Mouse (Mus musculus): ENCODE measurements at regions not wholly inside any gene's neighbourhood (a gene's known extent, or its start where the extent isn't known, plus 50 kb on each side); places are given as distances from the start of the nearest gene placed in this dataset.

GRCm38 (mm10) chr13:112207617-112208235 lies 80.5 kb upstream of the Ankrd55 start:
- Histone ChIP-seq H3K9ac (ENCODE audit: low read length) (no peak overlapping the region), H3K9me3 (replicated peaks; ENCODE audit: control insufficient read depth, low read length) (no peaks in the 10 kb centered on the region), H3K36me3 (ENCODE audit: control insufficient read depth, insufficient read depth, low read length) (no peaks in the 10 kb centered on the region), H3K4me3 (ENCODE audit: low read depth, low read length) (no peak overlapping the region), H3K4me2 (ENCODE audit: low read length) (no peak overlapping the region), H3K27me3 (replicated peaks; ENCODE audit: control insufficient read depth, insufficient read depth, low read length) (no peaks in the 10 kb centered on the region), H3K4me1 (ENCODE audit: control insufficient read depth, insufficient read depth, low read length) (no peaks in the 10 kb centered on the region), H3K27ac (ENCODE audit: low read depth, low read length) (no peak overlapping the region)
- DNase-seq (ENCODE audit: low spot score) (no peak), ATAC-seq (no peak)
- WGBS, result 55% methylated on average over 12 of the region's 12 CpGs

- Histone ChIP-seq H3K9ac (ENCODE audit: low read length) (no peak overlapping the region), H3K4me2 (ENCODE audit: low read length) (no peak overlapping the region), H3K4me3 (ENCODE audit: low read depth, low read length) (no peak overlapping the region), H3K27me3 (replicated peaks; ENCODE audit: control insufficient read depth, insufficient read depth, low read length) (no peaks in the 10 kb centered on the region), H3K27ac (ENCODE audit: low read depth, low read length) (no peak overlapping the region), H3K4me1 (ENCODE audit: control insufficient read depth, insufficient read depth, low read length) (no peaks in the 10 kb centered on the region), H3K36me3 (ENCODE audit: control insufficient read depth, insufficient read depth, low read length) (no peaks in the 10 kb centered on the region), H3K9me3 (replicated peaks; ENCODE audit: control insufficient read depth, low read length) (no peaks in the 10 kb centered on the region)
- ATAC-seq (no peak), DNase-seq (ENCODE audit: low spot score) (no peak)
- 85% methylated on average over 9 of the region's 9 CpGs for WGBS
Measured at GRCm38 (mm10) chr13:112211841-112212240, 76.4 kb upstream of the Ankrd55 start.

GRCm38 (mm10) chr13:112212391-112212790 lies 75.9 kb upstream of the Ankrd55 start:
- Histone ChIP-seq H3K36me3 (ENCODE audit: control insufficient read depth, insufficient read depth, low read length) (no peaks in the 10 kb centered on the region), H3K27ac (ENCODE audit: low read depth, low read length) (no peak overlapping the region), H3K27me3 (replicated peaks; ENCODE audit: control insufficient read depth, insufficient read depth, low read length) (no peaks in the 10 kb centered on the region), H3K4me2 (ENCODE audit: low read length) (no peak overlapping the region), H3K9me3 (replicated peaks; ENCODE audit: control insufficient read depth, low read length) (no peaks in the 10 kb centered on the region), H3K9ac (ENCODE audit: low read length) (no peak overlapping the region), H3K4me3 (ENCODE audit: low read depth, low read length) (no peak overlapping the region), H3K4me1 (ENCODE audit: control insufficient read depth, insufficient read depth, low read length) (no peaks in the 10 kb centered on the region)
- ATAC-seq (no peak), DNase-seq (ENCODE audit: low spot score) (no peak)
- WGBS, result 86% methylated on average over 12 of the region's 12 CpGs

DNA sequence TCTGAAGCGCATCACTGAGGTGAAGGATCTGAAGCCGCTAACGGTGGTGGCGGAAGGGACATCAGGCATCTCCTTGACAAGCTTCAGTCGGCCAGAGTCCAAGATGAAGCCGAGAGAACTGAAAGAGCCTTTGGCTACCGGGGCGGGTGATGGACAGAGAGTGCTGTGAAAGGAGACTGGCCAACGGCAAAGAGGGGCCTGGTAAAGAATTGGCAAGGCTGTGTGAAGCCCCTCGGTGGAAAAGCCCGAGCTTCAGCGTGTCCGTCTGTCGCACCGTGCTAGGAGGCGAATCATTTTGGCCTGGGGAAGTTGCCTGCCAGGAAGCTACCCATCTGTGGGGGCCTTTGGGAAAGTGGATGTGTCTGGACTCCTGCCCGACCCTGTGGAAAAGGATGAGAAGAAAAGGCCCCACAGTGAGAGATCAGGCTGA lies 74.6 kb upstream of the Ankrd55 start:
- no peaks in the 10 kb centered on the region for H3K36me3 ChIP-seq (ENCODE audit: control insufficient read depth, insufficient read depth, low read length)
- WGBS, result 79% methylated on average over 17 of the region's 17 CpGs
- no peak overlapping the region for H3K4me2 ChIP-seq (ENCODE audit: low read length)
- no peak overlapping the region for H3K9ac ChIP-seq (ENCODE audit: low read length)
- H3K27ac ChIP-seq (ENCODE audit: low read depth, low read length), result no peak overlapping the region
- no peaks in the 10 kb centered on the region for H3K27me3 ChIP-seq (replicated peaks; ENCODE audit: control insufficient read depth, insufficient read depth, low read length)
- no peak overlapping the region for H3K4me3 ChIP-seq (ENCODE audit: low read depth, low read length)
- H3K9me3 ChIP-seq (replicated peaks; ENCODE audit: control insufficient read depth, low read length), result no peaks in the 10 kb centered on the region
- no peak for ATAC-seq
- H3K4me1 ChIP-seq (ENCODE audit: control insufficient read depth, insufficient read depth, low read length), result no peaks in the 10 kb centered on the region
- no peak for DNase-seq (ENCODE audit: low spot score)

DNA sequence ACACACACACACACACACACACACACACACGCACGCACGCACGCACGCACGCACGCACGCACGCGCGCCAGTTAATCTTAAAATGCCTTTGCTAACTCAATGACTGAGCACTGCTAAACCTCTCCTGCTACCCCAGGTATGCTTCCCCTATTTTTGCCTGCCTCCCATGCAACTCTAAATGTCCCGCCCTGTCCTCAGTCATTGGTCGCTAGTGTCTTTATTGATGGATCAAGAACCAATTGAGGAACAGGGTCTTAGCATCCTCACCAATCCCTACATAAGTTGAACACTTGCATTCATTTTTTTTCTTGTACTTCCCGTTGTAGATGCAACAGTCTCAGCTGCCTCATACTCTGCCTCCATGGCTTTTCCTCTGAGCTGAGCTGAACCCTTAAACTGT lies 72.2 kb upstream of the Ankrd55 start:
- no peak overlapping the region for H3K9ac ChIP-seq (ENCODE audit: low read length)
- H3K4me1 ChIP-seq (ENCODE audit: control insufficient read depth, insufficient read depth, low read length), result no peaks in the 10 kb centered on the region
- DNase-seq (ENCODE audit: low spot score) (no peak), ATAC-seq (no peak)
- H3K4me3 ChIP-seq (ENCODE audit: low read depth, low read length), result no peak overlapping the region
- no peak overlapping the region for H3K4me2 ChIP-seq (ENCODE audit: low read length)
- H3K27ac ChIP-seq (ENCODE audit: low read depth, low read length), result no peak overlapping the region
- no peaks in the 10 kb centered on the region for H3K9me3 ChIP-seq (replicated peaks; ENCODE audit: control insufficient read depth, low read length)
- whole genome bisulfite sequencing, result 86% methylated on average over 14 of the region's 14 CpGs
- H3K36me3 ChIP-seq (ENCODE audit: control insufficient read depth, insufficient read depth, low read length), result no peaks in the 10 kb centered on the region
- H3K27me3 ChIP-seq (replicated peaks; ENCODE audit: control insufficient read depth, insufficient read depth, low read length), result no peaks in the 10 kb centered on the region

- no peak overlapping the region for H3K4me3 ChIP-seq (ENCODE audit: low read depth, low read length)
- no peaks in the 10 kb centered on the region for H3K27me3 ChIP-seq (replicated peaks; ENCODE audit: control insufficient read depth, insufficient read depth, low read length)
- WGBS, result 74% methylated on average over 5 of the region's 5 CpGs
- H3K36me3 ChIP-seq (ENCODE audit: control insufficient read depth, insufficient read depth, low read length), result no peaks in the 10 kb centered on the region
- H3K9me3 ChIP-seq (replicated peaks; ENCODE audit: control insufficient read depth, low read length), result no peaks in the 10 kb centered on the region
- no peak overlapping the region for H3K27ac ChIP-seq (ENCODE audit: low read depth, low read length)
- H3K4me2 ChIP-seq (ENCODE audit: low read length), result no peak overlapping the region
- no peaks in the 10 kb centered on the region for H3K4me1 ChIP-seq (ENCODE audit: control insufficient read depth, insufficient read depth, low read length)
- ATAC-seq (no peak), DNase-seq (ENCODE audit: low spot score) (no peak)
- H3K9ac ChIP-seq (ENCODE audit: low read length), result no peak overlapping the region
Measured at GRCm38 (mm10) chr13:112218389-112218788, 69.9 kb upstream of the Ankrd55 start.

GRCm38 (mm10) chr13:112220184-112220583 lies 68.1 kb upstream of the Ankrd55 start:
- DNase-seq (ENCODE audit: low spot score), result no peak
- H3K4me1 ChIP-seq (ENCODE audit: control insufficient read depth, insufficient read depth, low read length), result no peaks in the 10 kb centered on the region
- H3K4me2 ChIP-seq (ENCODE audit: low read length), result no peak overlapping the region
- no peak overlapping the region for H3K27ac ChIP-seq (ENCODE audit: low read depth, low read length)
- H3K27me3 ChIP-seq (replicated peaks; ENCODE audit: control insufficient read depth, insufficient read depth, low read length), result no peaks in the 10 kb centered on the region
- H3K9ac ChIP-seq (ENCODE audit: low read length), result no peak overlapping the region
- no peaks in the 10 kb centered on the region for H3K9me3 ChIP-seq (replicated peaks; ENCODE audit: control insufficient read depth, low read length)
- no peaks in the 10 kb centered on the region for H3K36me3 ChIP-seq (ENCODE audit: control insufficient read depth, insufficient read depth, low read length)
- no peak for ATAC-seq
- H3K4me3 ChIP-seq (ENCODE audit: low read depth, low read length), result no peak overlapping the region
- 93% methylated on average over 8 of the region's 8 CpGs for WGBS

DNA sequence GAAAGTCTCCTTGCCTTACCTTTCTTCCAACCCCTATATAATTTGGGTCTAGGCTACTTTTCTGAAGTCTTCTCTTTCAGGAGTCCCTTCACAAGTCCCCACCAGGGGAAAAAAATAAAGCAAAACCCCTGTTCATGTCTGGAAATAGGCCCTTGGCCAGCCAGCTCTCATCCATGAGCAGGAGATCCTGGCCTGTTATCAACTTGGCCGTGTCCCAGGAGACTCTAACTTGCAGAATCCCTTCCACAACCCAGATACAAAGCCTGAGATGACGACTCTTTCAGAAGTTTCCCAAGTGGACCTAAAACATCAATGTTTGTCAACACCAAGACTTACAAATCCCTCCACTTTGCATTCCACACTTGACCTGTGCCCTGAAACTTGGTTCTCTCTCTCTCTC lies 64.6 kb upstream of the Ankrd55 start:
- Histone ChIP-seq H3K9ac (ENCODE audit: low read length) (no peak overlapping the region), H3K27me3 (replicated peaks; ENCODE audit: control insufficient read depth, insufficient read depth, low read length) (no peaks in the 10 kb centered on the region), H3K9me3 (replicated peaks; ENCODE audit: control insufficient read depth, low read length) (no peaks in the 10 kb centered on the region), H3K36me3 (ENCODE audit: control insufficient read depth, insufficient read depth, low read length) (no peaks in the 10 kb centered on the region), H3K27ac (ENCODE audit: low read depth, low read length) (no peak overlapping the region), H3K4me1 (ENCODE audit: control insufficient read depth, insufficient read depth, low read length) (no peaks in the 10 kb centered on the region), H3K4me2 (ENCODE audit: low read length) (no peak overlapping the region), H3K4me3 (ENCODE audit: low read depth, low read length) (no peak overlapping the region)
- 86% methylated on average over 2 of the region's 2 CpGs for WGBS
- ATAC-seq, result no peak
- no peak for DNase-seq (ENCODE audit: low spot score)

DNA sequence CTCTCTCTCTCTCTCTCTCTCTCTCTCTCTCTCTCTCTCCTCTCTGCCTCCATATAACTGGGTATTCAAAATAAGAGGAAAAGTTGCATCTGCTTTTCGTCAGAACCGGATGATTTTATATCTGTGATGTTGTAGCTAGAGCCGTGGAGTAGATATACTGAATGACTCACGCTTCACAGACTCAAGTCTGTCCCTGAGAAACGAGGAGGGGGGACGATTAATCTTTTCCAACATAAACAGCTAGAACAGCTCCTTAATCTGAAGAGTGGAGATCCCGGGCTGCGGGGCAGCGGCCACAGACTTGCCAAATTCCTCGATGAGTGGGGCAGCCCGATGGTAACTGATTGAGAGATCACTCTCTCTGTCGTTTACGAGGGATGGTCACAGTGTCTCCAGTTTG lies 60.5 kb upstream of the Ankrd55 start:
- 86% methylated on average over 13 of the region's 13 CpGs for WGBS

More for the DNA sequence above, 60.5 kb upstream of the Ankrd55 start:
- Histone ChIP-seq H3K4me2 (ENCODE audit: low read length) (no peak overlapping the region), H3K27me3 (replicated peaks; ENCODE audit: control insufficient read depth, insufficient read depth, low read length) (no peaks in the 10 kb centered on the region), H3K36me3 (ENCODE audit: control insufficient read depth, insufficient read depth, low read length) (no peaks in the 10 kb centered on the region), H3K4me1 (ENCODE audit: control insufficient read depth, insufficient read depth, low read length) (no peaks in the 10 kb centered on the region), H3K9ac (ENCODE audit: low read length) (no peak overlapping the region), H3K4me3 (ENCODE audit: low read depth, low read length) (no peak overlapping the region), H3K27ac (ENCODE audit: low read depth, low read length) (no peak overlapping the region), H3K9me3 (replicated peaks; ENCODE audit: control insufficient read depth, low read length) (no peaks in the 10 kb centered on the region)
- DNase-seq (ENCODE audit: low spot score), result no peak
- no peak for ATAC-seq

Data from forebrain, embryonic 14.5 days (tissue).